Mouse (Mus musculus) CH12.LX (cell line): ENCODE results near the gene Akt2. TPM values are rescaled to one million over a fixed set of nuclear protein-coding genes. Genes with fewer than 3 reads are reported as not detected.

Experiments used
- DNase-seq: peaks from one replicate; pipeline ENCODE4 v3.0.0-alpha.2; 2013; ENCODE audit errors: extremely low read depth
- H3K27ac ChIP-seq: 2 replicates; pipeline ENCODE4 v1.5.1; 2012; ENCODE audit warnings: low read depth, mild to moderate bottlenecking, control low read depth, moderate library complexity; ENCODE audit not compliant: insufficient read depth
- H3K27me3 ChIP-seq: replicated peaks from 2 replicates; pipeline ENCODE3; 2012; ENCODE audit warnings: inconsistent platforms
- H3K36me3 ChIP-seq, 2 experiments: replicated peaks in 1 of 2; 2 replicates each; pipeline versions ENCODE3 to v1.6.1; 2012; ENCODE audit warnings: inconsistent platforms in 1 of 2, low read length in 1 of 2, mild to moderate bottlenecking in 1 of 2, mixed read lengths in 1 of 2, moderate library complexity in 1 of 2; ENCODE audit not compliant: control insufficient read depth in 1 of 2, insufficient read depth in 1 of 2
- H3K4me1 ChIP-seq, 2 experiments: 2 replicates each; pipeline ENCODE4 v1.6.1; 2012; ENCODE audit warnings: inconsistent platforms in 1 of 2, moderate library complexity in 1 of 2; ENCODE audit not compliant: insufficient read depth in 2 of 2, control insufficient read depth in 1 of 2
- H3K4me2 ChIP-seq: 2 replicates; pipeline ENCODE4 v1.6.1; 2012; ENCODE audit warnings: low read depth, mild to moderate bottlenecking, control low read depth; ENCODE audit not compliant: poor library complexity, insufficient read depth, severe bottlenecking
- H3K4me3 ChIP-seq, 3 experiments: fragments of 150-350 bp in 1 of 3; sonication (generic) in 1 of 3; replicated peaks in 1 of 3; 2 replicates each; pipeline versions ENCODE3 to v1.5.1; 2011 to 2012; ENCODE audit warnings: low read depth in 2 of 3, low read length in 2 of 3, mild to moderate bottlenecking in 2 of 3, moderate library complexity in 2 of 3, control low read depth in 1 of 3, improper control_type of control experiment in 1 of 3, inconsistent platforms in 1 of 3, mixed read lengths in 1 of 3; ENCODE audit not compliant: poor library complexity in 1 of 3
- H3K79me2 ChIP-seq: replicated peaks from 2 replicates; pipeline ENCODE4 v1.6.1; 2012; ENCODE audit warnings: mild to moderate bottlenecking, moderate library complexity; ENCODE audit not compliant: control insufficient read depth, poor library complexity, insufficient read depth, severe bottlenecking; ENCODE audit errors: extremely low read depth
- H3K9ac ChIP-seq: 2 replicates; pipeline ENCODE4 v1.6.1; 2012; ENCODE audit warnings: low read depth, mild to moderate bottlenecking, control low read depth, moderate library complexity; ENCODE audit not compliant: insufficient read depth
- H3K9me3 ChIP-seq: replicated peaks from 2 replicates; pipeline ENCODE3; 2012; ENCODE audit warnings: low read length, inconsistent platforms, mixed read lengths
- CHD2 ChIP-seq: IDR thresholded peaks from 2 replicates; pipeline ENCODE4 v1.6.1; 2011; ENCODE audit warnings: low read length, improper control_type of control experiment
- CTCF ChIP-seq, 2 experiments: IDR thresholded peaks in 1 of 2; conservative IDR thresholded peaks in 1 of 2; 2 replicates each; pipeline ENCODE4 v1.5.1; 2011 to 2012; ENCODE audit warnings: low read depth in 2 of 2, low read length in 2 of 2, improper control_type of control experiment in 1 of 2, inconsistent platforms in 1 of 2, mild to moderate bottlenecking in 1 of 2, moderate library complexity in 1 of 2
- ELF1 ChIP-seq: IDR thresholded peaks from 2 replicates; pipeline ENCODE4 v1.6.1; 2014; ENCODE audit warnings: low read depth, mild to moderate bottlenecking, inconsistent platforms, low read length, improper control_type of control experiment
- HCFC1 ChIP-seq: IDR thresholded peaks from 2 replicates; pipeline ENCODE4 v1.6.1; 2012; ENCODE audit warnings: low read depth, mild to moderate bottlenecking, inconsistent platforms, low read length, improper control_type of control experiment
- IRF4 ChIP-seq: IDR thresholded peaks from 2 replicates; pipeline ENCODE4 v1.6.1; 2014; ENCODE audit warnings: low read depth, mild to moderate bottlenecking, inconsistent platforms, low read length, improper control_type of control experiment
- KAT2A ChIP-seq: IDR thresholded peaks from 2 replicates; pipeline ENCODE4 v1.6.1; 2012; ENCODE audit warnings: low read length, improper control_type of control experiment, inconsistent platforms; ENCODE audit not compliant: insufficient replicate concordance
- MAX ChIP-seq: IDR thresholded peaks from 2 replicates; pipeline ENCODE4 v1.6.1; 2011; ENCODE audit warnings: low read length, improper control_type of control experiment
- MEF2A ChIP-seq: IDR thresholded peaks from 2 replicates; pipeline ENCODE4 v1.6.1; 2014; ENCODE audit warnings: low read depth, mild to moderate bottlenecking, inconsistent platforms, low read length, improper control_type of control experiment, borderline replicate concordance
- NELFE ChIP-seq: IDR thresholded peaks from 2 replicates; pipeline ENCODE4 v1.6.1; 2011; ENCODE audit warnings: low read depth, low read length, improper control_type of control experiment
- NRF1 ChIP-seq: IDR thresholded peaks from 2 replicates; pipeline ENCODE4 v1.6.1; 2014; ENCODE audit warnings: low read depth, mild to moderate bottlenecking, inconsistent platforms, low read length, improper control_type of control experiment, moderate library complexity
- PAX5 ChIP-seq: IDR thresholded peaks from 2 replicates; pipeline ENCODE4 v1.6.1; 2012; ENCODE audit warnings: low read length, inconsistent platforms, mixed read lengths
- RCOR1 ChIP-seq: conservative IDR thresholded peaks from 2 replicates; pipeline ENCODE4 v1.6.1; 2012; ENCODE audit warnings: low read depth, mild to moderate bottlenecking, inconsistent platforms, low read length, improper control_type of control experiment
- SMC3 ChIP-seq: IDR thresholded peaks from 2 replicates; pipeline ENCODE4 v1.6.1; 2011; ENCODE audit warnings: low read depth, low read length, improper control_type of control experiment
- TBP ChIP-seq: conservative IDR thresholded peaks from 2 replicates; pipeline ENCODE4 v1.6.1; 2011; ENCODE audit warnings: low read depth, low read length, improper control_type of control experiment
- TCF12 ChIP-seq: IDR thresholded peaks from 2 replicates; pipeline ENCODE4 v1.6.1; 2014; ENCODE audit warnings: low read depth, mild to moderate bottlenecking, inconsistent platforms, low read length, improper control_type of control experiment
- UBTF ChIP-seq: IDR thresholded peaks from 2 replicates; pipeline ENCODE4 v1.6.1; 2012; ENCODE audit warnings: low read depth, mild to moderate bottlenecking, inconsistent platforms, low read length, improper control_type of control experiment, moderate library complexity
- ZKSCAN1 ChIP-seq: IDR thresholded peaks from 2 replicates; pipeline ENCODE4 v1.6.1; 2012; ENCODE audit warnings: low read depth, inconsistent platforms, low read length, improper control_type of control experiment, borderline replicate concordance
- ZNF384 ChIP-seq: IDR thresholded peaks from 2 replicates; pipeline ENCODE4 v1.6.1; 2012; ENCODE audit warnings: low read depth, low read length, improper control_type of control experiment, inconsistent platforms
- dilution Hi-C: fragments of 300-500 bp; cut with MboI; formaldehyde crosslinking; loops from 2 replicates; pipeline ENCODE4 v1.14.3; 2020; ENCODE audit warnings: low sequenced_read_pairs; ENCODE audit not compliant: extremely low pct_unique_long_range_greater_than_20kb, extremely low pct_ligation_motif_present
- in situ Hi-C: fragments of 300-500 bp; cut with MboI; formaldehyde crosslinking; loops from 3 replicates; pipeline ENCODE4 v1.14.3; 2019; ENCODE audit warnings: low sequenced_read_pairs, low pct_ligation_motif_present, low pct_unique_long_range_greater_than_20kb, mixed read lengths
- polyA plus RNA-seq: library from polyadenylated mRNA; unstranded; fragments of >175 nt; gene quantifications from 2 replicates; pipeline ENCODE4 v1.2.1, GENCODE M21; 2012; ENCODE audit warnings: low read depth; ENCODE audit not compliant: insufficient read length
- total RNA-seq, 2 experiments: library from RNA; depleted of rRNA; stranded (reverse); fragments of 300-350 nt in 1 of 2; fragments of >200 nt in 1 of 2; gene quantifications; 2 replicates each; pipeline ENCODE4 v1.2.3; 2012 to 2014

The Akt2 gene
- total and polyA plus RNA-seq, 3 experiments: 39.5 to 77.3 (median 40.3) TPM

DNA sequence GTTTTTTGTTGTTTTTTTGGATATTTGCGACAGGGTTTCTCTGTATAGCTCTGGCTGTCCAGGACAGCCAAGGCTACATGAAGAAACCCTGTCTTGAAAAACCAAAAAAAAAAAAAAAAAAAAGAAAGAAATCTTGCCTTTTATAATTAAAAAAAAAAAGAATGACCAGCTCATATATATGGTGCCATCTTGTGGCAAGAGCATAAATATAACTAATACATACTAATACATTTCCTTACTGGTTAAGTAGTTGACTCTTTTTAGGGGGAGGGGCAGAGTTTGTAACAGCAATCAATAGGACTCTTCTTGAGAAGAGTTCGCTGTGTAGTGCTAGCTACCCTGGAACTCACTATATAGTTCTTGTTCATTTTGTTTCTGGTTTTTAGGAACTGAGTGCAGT, 3.6 kb upstream of the Akt2 start:
- dilution Hi-C loops: no loop called here
- no peak overlapping the region for H3K27ac ChIP-seq
- no peaks in the 10 kb centered on the region for H3K79me2 ChIP-seq
- peaks cover 18 to 32% of the 10 kb centered on the region in 2 experiments for H3K36me3 ChIP-seq
- in situ Hi-C loops: no loop called here
- no peak overlapping the region for H3K4me3 ChIP-seq
- H3K9me3 ChIP-seq: no peaks in the 10 kb centered on the region
- no peak overlapping the region for H3K9ac ChIP-seq
- peak; percentile 76 for TF ChIP-seq ZNF384
- peak in 1 of 2 experiments; percentile 26; a peak in 2 of 4 replicates for TF ChIP-seq CTCF (conservative IDR thresholded peaks at IDR 0.05 in 1 of 2, IDR thresholded peaks at IDR 0.05 in 1 of 2; ENCODE audit: low read depth in 2 of 2, low read length in 2 of 2)
- TF ChIP-seq MAX: no peak
- TF ChIP-seq ELF1: no peak
- TF ChIP-seq IRF4: no peak
- no peak for TF ChIP-seq PAX5
- TF ChIP-seq ZKSCAN1: no peak
- TF ChIP-seq SMC3: no peak
- no peak for TF ChIP-seq TBP
- TF ChIP-seq TCF12: no peak
- TF ChIP-seq NELFE: no peak
- no peak for DNase-seq
- no peaks in the 10 kb centered on the region for H3K27me3 ChIP-seq
- H3K4me1 ChIP-seq: peaks cover 0 to 4% of the 10 kb centered on the region in 2 experiments; a peak in 3 of 4 replicates
- no peak overlapping the region for H3K4me2 ChIP-seq

DNA sequence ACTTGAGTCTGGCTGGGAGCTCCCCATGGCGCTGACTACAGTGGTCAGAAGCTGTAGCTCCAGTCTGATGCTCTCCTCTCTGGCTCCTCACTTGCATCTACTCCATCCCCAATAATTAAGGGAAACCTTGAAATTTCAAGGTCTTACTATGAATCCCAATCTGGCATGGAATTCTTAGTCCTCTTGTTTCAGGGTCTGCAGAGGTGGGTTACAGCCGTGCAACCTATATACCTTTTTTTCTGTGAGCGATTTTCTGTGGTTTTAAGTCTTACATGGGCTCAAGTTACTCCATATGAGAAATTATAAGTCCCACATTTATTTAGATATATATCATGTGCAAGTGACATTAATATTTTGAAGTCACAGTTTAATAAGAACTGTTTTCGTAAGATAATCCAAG, 1.3 kb upstream of the Akt2 start:
- Histone ChIP-seq H3K27me3 (no peaks in the 10 kb centered on the region), H3K79me2 (0 out of 2 replicates have a peak, but pooled peaks cover 11% of the 10 kb centered on the region), H3K4me1 (peaks cover 11 to 27% of the 10 kb centered on the region in 2 experiments), H3K9me3 (no peaks in the 10 kb centered on the region), H3K4me2 (no peak overlapping the region), H3K27ac (no peak overlapping the region), H3K36me3 (peaks cover 4 to 36% of the 10 kb centered on the region in 2 experiments), H3K9ac (no peak overlapping the region), H3K4me3 (no peak overlapping the region)
- dilution Hi-C loops (no loop called here), in situ Hi-C loops (no loop called here)
- DNase-seq: no peak
- TF ChIP-seq HCFC1 (no peak), NRF1 (no peak), CHD2 (no peak), TBP (no peak), PAX5 (no peak), CTCF (conservative IDR thresholded peaks at IDR 0.05 in 1 of 2, IDR thresholded peaks at IDR 0.05 in 1 of 2; ENCODE audit: low read depth in 2 of 2, low read length in 2 of 2) (no peak), ZKSCAN1 (no peak), UBTF (no peak), IRF4 (no peak), KAT2A (no peak), MEF2A (no peak), RCOR1 (no peak)
